Mouse (Mus musculus) Patski (cell line): ENCODE measurements around the gene Nudt16. TPM values are rescaled to one million over a fixed set of nuclear protein-coding genes. Genes with fewer than 3 reads are reported as not detected.
"Not testable (repeated sequence)": the region's sequence is repeated elsewhere in the genome, so short reads cannot be mapped to it uniquely, and the experiment has no call there.

Experiments used
- ATAC-seq: fragments of 100-300 bp; one replicate; pipeline ENCODE4 v1.8.0; 2021
- CTCF ChIA-PET: fragments of 350-600 bp; sonication (Branson Sonifier 250); formaldehyde crosslinking; loops from one replicate; lab custom pipeline; 2022; ENCODE audit warnings: inconsistent platforms; lab: Charles Lee
- POLR2A ChIA-PET: fragments of 350-600 bp; sonication (Branson Sonifier 250); formaldehyde crosslinking; loops from one replicate; lab custom pipeline; 2022; ENCODE audit warnings: antibody characterized with exemption, inconsistent platforms; lab: Charles Lee
- DNase-seq: peaks from one replicate; pipeline ENCODE4 v3.0.0-alpha.2; 2011; ENCODE audit warnings: low read depth, low spot score
- H3K27me3 ChIP-seq: fragments of 371-371 bp; one replicate; pipeline ENCODE4 v1.5.1; 2021
- CTCF ChIP-seq: fragments of 100-300 bp; IDR thresholded peaks from one replicate; pipeline ENCODE4 v1.5.1; 2021
- in situ Hi-C: fragments of 300-500 bp; cut with MboI; formaldehyde crosslinking; loops from 3 replicates; pipeline ENCODE4 v1.11.1; 2018; ENCODE audit warnings: low pct_unique_long_range_greater_than_20kb, mixed read lengths
- polyA plus RNA-seq: library from polyadenylated mRNA; unstranded; gene quantifications from one replicate; pipeline ENCODE4 v1.2.3, GENCODE M21; 2021

The Nudt16 gene
- polyA plus RNA-seq: 7.1 TPM

DNA sequence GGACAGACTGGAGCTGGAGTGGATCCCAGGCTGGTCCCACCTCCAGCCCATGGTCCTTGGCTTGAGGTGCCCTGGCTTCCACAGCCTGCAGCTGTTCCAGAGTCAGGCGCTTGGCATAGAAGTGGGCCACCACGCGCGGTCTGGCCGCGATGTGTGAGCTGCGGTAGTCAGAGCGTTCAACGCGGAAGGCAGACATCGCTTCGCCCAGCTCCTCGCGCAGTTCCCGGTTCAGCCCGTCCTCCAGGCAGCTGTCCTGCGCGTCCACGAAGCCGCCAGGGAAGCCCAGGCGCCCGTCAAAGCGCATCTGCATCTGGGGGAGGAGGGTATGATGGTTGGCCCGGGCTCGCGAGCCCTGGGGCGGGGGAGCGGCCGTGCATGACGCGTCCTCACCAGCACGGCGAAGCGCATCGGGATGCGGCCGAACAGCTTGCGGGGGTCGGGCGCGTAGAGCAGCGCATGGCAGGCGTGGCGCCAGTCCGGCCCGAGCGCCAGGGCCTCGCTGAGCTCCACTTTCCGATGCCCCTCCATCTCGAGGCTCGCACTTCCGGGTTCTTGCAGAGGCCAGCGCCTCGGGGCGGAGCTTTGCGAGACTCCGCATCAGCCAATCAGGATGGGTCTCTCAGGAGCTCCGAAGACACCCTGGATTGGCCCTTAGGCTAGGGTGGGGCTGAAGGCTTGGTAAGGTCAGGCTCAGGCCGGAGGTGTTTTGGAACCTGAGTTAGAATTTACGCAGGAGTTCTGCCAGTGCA, at the start of gene Nudt16:
Gene Nudt16 (minus strand): TSS at position 572 of the 749 bp plus-strand sequence.
- CTCF ChIA-PET: interaction anchor here (1.3 to 1.4 kb wide), 2 partner anchors 11 kb away, joined by 3 read pairs; no protein-coding TSS in a partner anchor
- no peaks in the 10 kb centered on the region for H3K27me3 ChIP-seq
- POLR2A ChIA-PET: no interaction called here
- DNase-seq (peak; percentile 69), ATAC-seq (peak; percentile 99)
- in situ Hi-C loops: no loop called here
- no peak for TF ChIP-seq CTCF

GRCm38 (mm10) chr9:105144992-105145391, 13.4 kb upstream of the Nudt16 start, which contains the start of gene 1700080E11Rik:
Gene 1700080E11Rik, minus strand, starts transcription at chr9:105145092.
- no peaks in the 10 kb centered on the region for H3K27me3 ChIP-seq
- ChIA-PET POLR2A (interaction anchor here (0.5 kb wide), 1 partner anchor 261 kb away, joined by 3 read pairs; no protein-coding TSS in a partner anchor), CTCF (no interaction called here)
- ATAC-seq (no peak), DNase-seq (no peak)
- no peak for TF ChIP-seq CTCF
- in situ Hi-C loops: no loop called here

GRCm38 (mm10) chr9:105139204-105139603, 7.6 kb upstream of the Nudt16 start:
- ATAC-seq (no peak), DNase-seq (no peak)
- H3K27me3 ChIP-seq: no peaks in the 10 kb centered on the region
- TF ChIP-seq CTCF: no peak
- ChIA-PET CTCF (no interaction called here), POLR2A (no interaction called here)
- in situ Hi-C loops: no loop called here

- no peak for TF ChIP-seq CTCF
- POLR2A ChIA-PET: no interaction called here
- CTCF ChIA-PET: interaction anchor here (1.2 kb wide), 1 partner anchor 16 kb away, joined by 3 read pairs; no protein-coding TSS in a partner anchor
- in situ Hi-C loops: no loop called here
- no peak for DNase-seq
- H3K27me3 ChIP-seq: no peaks in the 10 kb centered on the region
- no peak for ATAC-seq
Observed at GRCm38 (mm10) chr9:105136404-105136803, 4.8 kb upstream of the Nudt16 start.

DNA sequence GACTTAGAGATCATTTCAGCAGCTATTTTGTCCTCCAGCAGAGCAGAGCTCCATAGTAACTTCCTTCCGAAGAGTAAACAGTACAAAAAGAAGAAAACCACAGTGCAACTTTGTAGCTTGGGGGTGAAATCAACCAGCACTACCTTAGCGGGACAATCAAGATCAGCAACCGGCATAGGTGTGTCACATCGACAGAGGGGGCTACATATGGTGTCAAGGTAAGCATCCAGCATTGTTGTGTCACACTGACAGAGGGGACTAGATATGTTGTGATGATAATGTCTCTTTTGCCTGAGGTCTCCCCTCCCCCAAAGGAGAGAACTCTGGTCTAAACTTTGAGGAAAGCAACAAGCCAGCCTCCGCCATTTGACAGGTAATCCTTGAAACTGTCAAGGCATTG, 2.9 kb upstream of the Nudt16 start:
- ATAC-seq (no peak), DNase-seq (no peak)
- no peaks in the 10 kb centered on the region for H3K27me3 ChIP-seq
- CTCF ChIA-PET: no interaction called here
- TF ChIP-seq CTCF: no peak
- in situ Hi-C loops: no loop called here
- POLR2A ChIA-PET: no interaction called here

GRCm38 (mm10) chr9:105132002-105132367, 361 bp upstream of the Nudt16 start:
- no peak for TF ChIP-seq CTCF
- CTCF ChIA-PET: no interaction called here
- ATAC-seq (peak; percentile 10), DNase-seq (no peak)
- H3K27me3 ChIP-seq: no peaks in the 10 kb centered on the region
- POLR2A ChIA-PET: no interaction called here
- in situ Hi-C loops: no loop called here

DNA sequence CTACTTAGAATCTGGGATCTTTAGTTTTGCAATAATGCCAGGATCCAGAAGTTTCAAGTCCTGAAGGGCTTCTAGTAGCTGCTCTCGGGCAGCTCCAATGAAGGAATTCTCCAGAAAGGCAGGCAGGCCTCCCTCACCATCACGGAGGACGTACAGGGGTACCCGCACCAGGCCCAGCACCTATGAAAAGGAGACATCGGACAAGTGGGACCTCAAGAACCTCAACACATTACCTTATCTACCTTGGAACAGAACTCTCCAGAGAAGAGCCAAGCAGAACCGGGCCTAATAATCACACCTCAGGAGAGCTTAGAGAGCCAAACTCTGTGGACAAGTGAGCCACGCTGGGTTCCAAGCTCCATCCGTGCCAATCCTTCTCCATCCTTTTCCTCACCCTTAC, 1.3 kb downstream of the Nudt16 start:
- DNase-seq (no peak), ATAC-seq (no peak)
- in situ Hi-C loops: no loop called here
- no peaks in the 10 kb centered on the region for H3K27me3 ChIP-seq
- TF ChIP-seq CTCF: no peak
- POLR2A ChIA-PET: no interaction called here
- CTCF ChIA-PET: interaction anchor here (1.3 to 1.4 kb wide), 2 partner anchors 10 to 12 kb away, joined by 3 read pairs; no protein-coding TSS in a partner anchor

GRCm38 (mm10) chr9:105125206-105125605, 6.4 kb downstream of the Nudt16 start:
- DNase-seq, in situ Hi-C loops, POLR2A ChIA-PET: not testable (repeated sequence)

GRCm38 (mm10) chr9:105103893-105104292, 27.7 kb downstream of the Nudt16 start:
- no peaks in the 10 kb centered on the region for H3K27me3 ChIP-seq
- ChIA-PET POLR2A (no interaction called here), CTCF (interaction anchor here (1.9 kb wide), 1 partner anchor 11 kb away, joined by 12 read pairs; no protein-coding TSS in a partner anchor)
- DNase-seq: peak; percentile 75
- peak; percentile 100 for ATAC-seq
- no peak for TF ChIP-seq CTCF
- in situ Hi-C loops: no loop called here

More at GRCm38 (mm10) chr9:105125206-105125605, 6.4 kb downstream of the Nudt16 start:
- ATAC-seq, CTCF ChIA-PET, H3K27me3 ChIP-seq: not testable (repeated sequence)

GRCm38 (mm10) chr9:105101911-105102310, 29.7 kb downstream of the Nudt16 start:
- ChIA-PET CTCF (interaction anchor here (1.9 kb wide), 1 partner anchor 9 kb away, joined by 12 read pairs; no protein-coding TSS in a partner anchor), POLR2A (no interaction called here)
- in situ Hi-C loops: no loop called here
- no peaks in the 10 kb centered on the region for H3K27me3 ChIP-seq
- no peak for ATAC-seq
- DNase-seq: no peak
- no peak for TF ChIP-seq CTCF

GRCm38 (mm10) chr9:105100807-105101570, 30.6 kb downstream of the Nudt16 start:
- no peak for TF ChIP-seq CTCF
- DNase-seq (no peak), ATAC-seq (no peak)
- in situ Hi-C loops: no loop called here
- CTCF ChIA-PET: interaction anchor here (1.4 kb wide), 1 partner anchor 25 kb away, joined by 4 read pairs; no protein-coding TSS in a partner anchor
- POLR2A ChIA-PET: interaction anchor here (0.9 kb wide), 1 partner anchor 9 kb away, joined by 3 read pairs; no protein-coding TSS in a partner anchor
- H3K27me3 ChIP-seq: no peaks in the 10 kb centered on the region
